ENCODE assay signal across 9 mouse cellular contexts in genomic region chr8:3219921-3220411, GRCm38 (mm10). TPM values are rescaled to one million over a fixed set of nuclear protein-coding genes. Genes with fewer than 3 reads are reported as not detected.
A peak's percentile ranks its signal among the peaks of the same experiment; 100 is the strongest.
DNase-seq lines count a peak whose midpoint lies in the region; ATAC-seq and TF ChIP-seq lines count a peak whose summit lies in the region.
"Had no signal": no experiment of that assay in that cellular context is flagged by ENCODE, and none has a peak within 500 bp of the region (broad histone marks: within the 10 kb centered on the region; RNA-seq: fewer than 3 reads in every experiment).

No protein-coding gene starts in this region.

- no peaks in the 10 kb centered on the region for H3K9me3 ChIP-seq in kidney, embryonic 15.5 days (replicated peaks)
- no peaks in the 10 kb centered on the region for H3K9me3 ChIP-seq in forebrain, postnatal 0 days (ENCODE audit: low read length)
- H3K9me3 ChIP-seq in liver, embryonic 16.5 days (replicated peaks; ENCODE audit: control insufficient read depth, low read length), result no peaks in the 10 kb centered on the region
- H3K9me3 ChIP-seq: G1E had no signal

- peak overlapping the region; percentile 82 for H3K4me2 ChIP-seq in kidney, embryonic 15.5 days
- peak overlapping the region; percentile 76 for H3K4me2 ChIP-seq in forebrain, postnatal 0 days (ENCODE audit: low read depth)
- peak overlapping the region; percentile 93; the same call in 1 of the 2 replicates for H3K4me2 ChIP-seq in liver, embryonic 16.5 days (ENCODE audit: low read depth, low read length)

- TF ChIP-seq CTCF in cortical plate, adult 2 months (IDR thresholded peaks at IDR 0.05; ENCODE audit: extremely low read depth, insufficient read depth, low read length), result no peak
- no peak for TF ChIP-seq CTCF in forebrain, postnatal 0 days (IDR thresholded peaks at IDR 0.05; ENCODE audit: low read depth)

- DNase-seq in kidney, postnatal 14 days, result no peak
- DNase-seq in forebrain, postnatal 0 days, result peak; percentile 11
- no peak for DNase-seq in left cerebral cortex, adult 8-10 months (ENCODE audit: low spot score in 2 of 2)
- DNase-seq in left cerebral cortex, adult 18-20 months (ENCODE audit: low spot score in 2 of 2), result no peak
- no peak for DNase-seq in testis, postnatal 10 days (ENCODE audit: low spot score)

- H3K27me3 ChIP-seq in kidney, embryonic 15.5 days, result no peaks in the 10 kb centered on the region
- H3K27me3 ChIP-seq in forebrain, postnatal 0 days (ENCODE audit: insufficient read depth, low read length), result no peaks in the 10 kb centered on the region
- H3K27me3 ChIP-seq in liver, embryonic 16.5 days (ENCODE audit: control insufficient read depth, insufficient read depth, low read depth, low read length), result no peaks in the 10 kb centered on the region

- peak overlapping the region; percentile 91 for H3K27ac ChIP-seq in kidney, embryonic 15.5 days
- H3K27ac ChIP-seq in cortical plate, adult 2 months (ENCODE audit: insufficient read depth, low read length), result no peak overlapping the region
- peak overlapping the region; percentile 94 for H3K27ac ChIP-seq in forebrain, postnatal 0 days (ENCODE audit: low read depth, low read length)
- H3K27ac ChIP-seq in liver, embryonic 16.5 days (ENCODE audit: low read length), result peak overlapping the region; percentile 86

- no peak for ATAC-seq in kidney, embryonic 15.5 days (replicated peaks; ENCODE audit: low FRiP score)
- ATAC-seq in forebrain, postnatal 0 days, result no peak
- no peak for ATAC-seq in liver, embryonic 16.5 days (ENCODE audit: low read depth)

- 0 out of 2 replicates have a peak overlapping the region, but pooled peaks have one; percentile 10 for H3K9ac ChIP-seq in kidney, embryonic 15.5 days
- H3K9ac ChIP-seq in forebrain, postnatal 0 days, result peak overlapping the region; percentile 78; the same call in 1 of the 2 replicates
- no peak overlapping the region for H3K9ac ChIP-seq in liver, embryonic 16.5 days (ENCODE audit: low read depth, low read length)

- peaks cover 49% of the 10 kb centered on the region for H3K4me1 ChIP-seq in kidney, embryonic 15.5 days
- H3K4me1 ChIP-seq in cortical plate, adult 2 months (ENCODE audit: control insufficient read depth, insufficient read depth, low read length), result peaks cover 4% of the 10 kb centered on the region; the same call in 1 of the 2 replicates
- H3K4me1 ChIP-seq in forebrain, postnatal 0 days (ENCODE audit: insufficient read depth), result peaks cover 11% of the 10 kb centered on the region
- H3K4me1 ChIP-seq in liver, embryonic 16.5 days (ENCODE audit: control insufficient read depth, low read depth, low read length), result peaks cover 36% of the 10 kb centered on the region

- no peak for TF ChIP-seq POLR2A in cortical plate, adult 2 months (IDR thresholded peaks at IDR 0.05; ENCODE audit: extremely low read depth, insufficient read depth, low read length)

- H3K4me3 ChIP-seq in kidney, embryonic 15.5 days (replicated peaks), result peak overlapping the region; percentile 54
- H3K4me3 ChIP-seq in cortical plate, adult 2 months (ENCODE audit: insufficient read depth, low read length), result peak overlapping the region; percentile 59; the same call in 1 of the 2 replicates
- peak overlapping the region; percentile 63 for H3K4me3 ChIP-seq in forebrain, postnatal 0 days (ENCODE audit: low read depth, low read length)
- H3K4me3 ChIP-seq in liver, embryonic 16.5 days (ENCODE audit: low read depth, low read length), result no peak overlapping the region

- 66% methylated on average over 12 of the region's 12 CpGs for WGBS in kidney, embryonic 15.5 days
- WGBS in forebrain, postnatal 0 days, result 81% methylated on average over 12 of the region's 12 CpGs
- 75% methylated on average over 12 of the region's 12 CpGs for WGBS in liver, embryonic 16.5 days (ENCODE audit: insufficient replicate concordance)

- H3K36me3 ChIP-seq in kidney, embryonic 15.5 days, result no peaks in the 10 kb centered on the region
- H3K36me3 ChIP-seq in forebrain, postnatal 0 days (ENCODE audit: insufficient read depth), result no peaks in the 10 kb centered on the region
- H3K36me3 ChIP-seq in liver, embryonic 16.5 days (ENCODE audit: control insufficient read depth, insufficient read depth), result no peaks in the 10 kb centered on the region
- H3K36me3 ChIP-seq: G1E had no signal

RNA-seq across cellular contexts. Expression of gene Insr, which starts 59.5 kb away (rescaled TPM):
- polyA plus RNA-seq in kidney, embryonic 15.5 days (2015; fragmentation: Nextera tagmentation; extraction: Ambion mirVana), result 35.5 and 36.5 TPM in 2 replicates
- polyA plus RNA-seq in cortical plate, adult 2 months (2012; rRNA removed), result 15.1 TPM in 2 replicates
- 31.5 and 39.5 TPM in 2 replicates for total RNA-seq in forebrain, postnatal 0 days (2014; rRNA removed)
- 21.5 and 36.9 TPM in 2 replicates for polyA plus RNA-seq in forebrain, postnatal 0 days (2015; fragmentation: Nextera tagmentation; extraction: Ambion mirVana)
- polyA plus RNA-seq in liver, embryonic 16.5 days (2015; fragmentation: Nextera tagmentation; extraction: Ambion mirVana), result 23.6 and 26.7 TPM in 2 replicates
- 10 to 100 TPM; 45.9 to 54.0 (median 51.3) TPM for total RNA-seq in left cerebral cortex, adult 8-10 months (2022)
- total RNA-seq in left cerebral cortex, adult 18-20 months (2021), result 10 to 100 TPM; 41.3 to 41.5 TPM
